Mouse (Mus musculus) kidney, adult 8-10 months (tissue): ENCODE measurements at regions not wholly inside any gene's neighbourhood (a gene's known extent, or its start where the extent isn't known, plus 50 kb on each side); places are given as distances from the start of the nearest gene placed in this dataset.

Source experiments
- DNase-seq, 2 experiments: peaks; one replicate each; pipeline ENCODE4 v3.0.0; 2022

DNA sequence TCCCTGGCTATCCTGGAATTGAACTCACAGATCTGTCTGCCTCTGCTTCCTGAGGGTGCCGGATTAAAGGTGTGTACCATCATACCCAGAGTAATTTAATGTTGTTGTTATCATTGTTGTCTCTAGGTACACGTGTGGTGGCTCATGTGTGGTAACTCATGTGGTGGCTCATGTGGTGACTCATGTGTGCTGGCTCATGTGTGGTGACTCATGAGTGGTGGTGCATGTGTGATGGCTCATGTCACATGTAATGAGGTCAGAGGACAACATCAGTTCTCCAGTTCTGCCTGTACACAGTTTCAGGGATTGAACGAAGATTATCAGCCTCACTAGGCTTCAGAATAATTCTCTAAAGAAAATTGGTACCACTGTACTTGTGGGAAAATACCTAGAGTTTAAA, 80.2 kb downstream of the Zfp36l2 start:
- DNase-seq: no peak

DNA sequence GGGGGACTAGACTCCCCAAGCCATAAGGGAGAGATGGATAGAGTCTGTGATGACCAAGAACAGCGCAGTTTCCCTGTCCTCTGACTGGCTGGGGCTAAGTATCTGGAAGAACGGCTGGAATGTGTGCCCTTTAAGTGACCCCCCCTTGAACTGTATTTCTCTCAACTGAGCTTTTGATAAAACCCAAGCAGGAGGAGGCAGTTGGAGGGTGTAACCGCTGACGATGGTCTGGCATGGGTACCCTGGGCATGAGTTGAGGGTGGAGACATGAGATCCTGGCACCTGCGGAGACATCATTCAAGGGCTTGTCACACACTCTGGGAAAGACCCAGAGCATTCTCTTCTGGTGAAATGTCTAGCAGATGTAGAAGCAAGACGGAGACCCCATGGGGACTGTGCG, 83.5 kb downstream of the Zfp36l2 start:
- DNase-seq: no peak

DNA sequence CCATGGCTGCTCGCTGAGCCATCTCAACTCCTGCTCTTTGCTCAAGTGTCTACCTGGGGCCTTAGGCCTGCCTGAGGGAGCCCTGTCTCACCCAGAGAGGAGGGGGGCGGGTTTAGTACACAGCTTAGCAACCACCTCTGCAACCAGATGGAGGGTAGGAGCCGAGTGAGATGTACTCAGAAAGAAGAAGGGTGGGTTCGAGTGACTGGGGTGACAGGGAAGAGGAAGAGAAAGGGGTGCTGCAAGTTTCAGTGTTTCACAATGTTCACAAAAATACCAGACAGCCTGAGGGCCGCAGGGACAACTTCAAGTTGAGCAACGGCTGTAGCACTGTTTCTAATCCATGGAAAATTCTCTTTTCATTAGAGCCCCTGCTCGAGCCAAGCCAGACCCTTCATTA, 84.4 kb downstream of the Zfp36l2 start:
- no peak for DNase-seq

DNA sequence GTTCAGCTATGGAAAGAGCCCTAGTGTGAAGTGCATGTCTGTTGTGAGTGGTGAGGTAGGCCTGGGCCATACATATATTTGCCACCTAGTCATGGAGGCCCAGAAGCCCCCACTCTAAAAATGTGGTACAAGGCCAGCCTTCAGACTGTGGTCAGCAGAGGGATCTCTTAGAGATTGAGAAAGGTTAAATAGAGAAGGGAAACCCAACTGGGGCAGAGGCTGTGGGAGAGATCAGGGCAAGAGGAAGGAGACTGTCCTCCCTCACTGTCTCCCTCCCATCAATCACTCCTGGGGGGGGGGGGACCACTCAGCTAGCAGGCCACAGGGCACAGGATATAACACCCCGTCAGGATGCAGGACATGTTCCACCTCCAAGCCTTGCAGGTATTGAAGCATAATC, 86.1 kb downstream of the Zfp36l2 start:
- no peak for DNase-seq

DNA sequence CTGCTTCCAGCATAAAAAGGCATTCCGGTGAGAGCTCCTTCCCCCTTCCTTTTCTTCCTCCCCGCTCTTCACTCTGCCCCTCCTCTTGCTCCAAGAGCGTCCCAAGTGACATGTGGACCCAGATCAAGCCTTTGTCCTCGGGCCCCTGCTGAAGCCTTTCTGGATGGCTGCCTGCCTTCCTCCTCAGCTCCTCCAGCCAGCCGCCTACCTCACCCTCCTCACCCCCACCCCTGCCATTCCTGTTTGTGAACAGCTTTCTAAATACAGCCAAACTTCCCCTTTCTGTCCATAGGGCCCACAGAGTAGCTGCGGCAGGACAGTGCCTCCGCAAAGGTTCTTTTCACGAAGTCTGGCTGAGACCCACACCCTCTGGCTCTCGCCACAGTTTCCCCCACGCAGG, 87.2 kb downstream of the Zfp36l2 start:
- DNase-seq: no peak

DNA sequence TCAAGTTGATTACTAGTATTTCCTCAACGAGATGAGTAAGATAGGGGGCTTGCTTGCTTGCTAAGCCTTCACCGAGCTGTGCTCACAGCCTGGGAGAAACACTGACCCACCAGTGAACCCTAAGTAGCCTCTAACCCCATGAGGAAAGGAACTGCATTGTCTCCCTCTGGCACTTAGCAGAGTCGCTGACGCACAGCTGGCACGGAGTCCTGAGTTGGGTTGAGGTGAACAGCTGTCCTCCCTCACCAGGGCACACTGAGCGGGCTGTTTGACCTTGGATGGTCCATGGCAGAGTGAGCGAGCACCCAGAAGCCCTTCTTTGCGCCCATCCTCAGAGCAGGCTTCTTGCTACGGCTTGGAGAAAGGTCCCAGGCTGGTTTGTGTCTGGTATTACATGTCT, 88.0 kb downstream of the Zfp36l2 start:
- DNase-seq: no peak

DNA sequence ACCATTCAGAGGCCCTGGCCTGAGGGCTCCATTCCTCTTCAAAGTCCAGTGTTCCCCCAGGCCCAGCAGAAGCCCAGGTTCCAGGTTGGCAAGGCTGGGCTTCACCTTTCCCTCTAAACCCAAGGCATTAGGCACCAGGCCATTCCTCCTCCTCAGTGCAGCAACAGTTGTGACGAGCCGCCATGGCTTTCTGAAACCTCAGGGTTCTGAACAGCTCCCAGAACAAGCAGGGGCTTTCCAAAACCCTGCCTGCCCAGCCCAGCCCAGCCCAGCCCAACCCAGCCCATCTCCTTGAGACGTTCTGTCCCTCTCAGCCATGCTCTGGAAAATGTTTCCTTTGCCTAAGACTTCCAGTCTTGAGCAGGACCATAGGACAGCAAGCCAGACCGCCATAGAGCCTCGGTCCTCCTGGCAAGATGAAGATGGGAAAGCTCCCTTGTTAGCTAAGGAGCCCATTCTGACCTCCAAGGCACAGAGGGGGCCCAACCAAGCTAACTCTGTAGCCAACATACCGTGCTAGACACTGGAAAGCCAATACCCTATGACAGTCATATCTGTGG, 89.8 kb downstream of the Zfp36l2 start:
- no peak for DNase-seq

DNA sequence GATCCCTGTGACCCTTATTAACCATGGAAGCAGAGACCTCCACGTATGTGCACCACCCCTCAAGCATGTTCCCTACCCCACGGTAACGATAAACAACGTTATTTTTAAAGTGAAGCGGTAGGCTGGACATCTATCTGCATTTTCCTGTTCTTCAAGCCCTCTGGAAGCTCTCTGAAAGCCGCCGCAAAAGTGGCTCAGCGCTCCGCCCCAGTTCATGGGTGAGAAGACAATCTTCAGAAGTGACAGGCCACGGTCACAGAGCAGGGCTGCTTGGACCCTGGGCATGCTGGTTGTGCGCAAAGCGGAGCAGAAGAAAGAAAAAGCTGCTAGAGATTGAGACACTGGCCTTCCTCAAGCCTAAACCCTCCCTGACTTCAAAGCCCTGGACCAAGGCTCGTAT, 90.5 kb downstream of the Zfp36l2 start:
- DNase-seq: no peak

DNA sequence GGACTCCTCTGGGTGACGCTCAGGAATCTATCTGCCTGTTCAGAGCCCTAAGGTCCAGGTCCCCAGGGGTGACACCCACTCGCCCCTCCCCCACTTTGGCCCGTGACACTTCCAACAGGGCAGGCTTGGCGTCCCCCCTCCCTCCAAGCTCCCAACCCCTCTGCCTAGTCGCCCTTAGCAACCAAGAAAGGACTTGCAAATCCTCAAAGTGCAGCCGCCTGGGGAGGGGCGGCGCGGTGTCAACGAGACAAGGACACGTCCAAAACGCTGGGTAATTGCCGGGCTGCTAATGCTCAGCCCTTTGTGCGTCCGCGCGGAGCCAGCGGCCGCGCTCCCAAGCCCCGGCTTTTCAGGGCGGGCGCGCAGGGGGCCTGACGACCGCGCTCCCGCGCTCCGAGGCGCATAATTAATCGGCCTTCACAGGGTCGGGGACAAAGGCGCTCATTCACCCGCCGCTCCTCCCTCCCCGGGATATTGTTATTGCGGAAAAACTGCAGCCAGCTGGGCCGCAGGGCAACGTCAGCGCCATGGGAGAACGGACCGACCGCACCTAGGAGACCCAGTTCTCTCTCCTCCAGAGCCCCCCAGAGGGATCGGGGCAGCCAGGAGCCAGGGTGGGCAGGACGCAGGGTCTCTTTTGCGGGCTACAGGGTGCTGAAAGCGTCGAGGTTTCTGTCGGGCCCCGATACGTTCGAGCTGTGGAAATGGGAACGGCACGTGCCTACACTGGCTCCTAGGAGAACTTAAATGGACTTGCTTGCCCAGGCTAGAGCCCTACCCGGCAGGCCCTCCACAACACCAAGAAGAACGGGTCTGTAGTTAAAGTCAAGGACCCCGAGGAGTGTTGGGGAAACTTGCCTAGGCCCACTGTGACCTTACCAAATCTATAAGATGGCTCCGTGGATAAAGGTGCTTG, 91.1 kb downstream of the Zfp36l2 start:
- no peak for DNase-seq

DNA sequence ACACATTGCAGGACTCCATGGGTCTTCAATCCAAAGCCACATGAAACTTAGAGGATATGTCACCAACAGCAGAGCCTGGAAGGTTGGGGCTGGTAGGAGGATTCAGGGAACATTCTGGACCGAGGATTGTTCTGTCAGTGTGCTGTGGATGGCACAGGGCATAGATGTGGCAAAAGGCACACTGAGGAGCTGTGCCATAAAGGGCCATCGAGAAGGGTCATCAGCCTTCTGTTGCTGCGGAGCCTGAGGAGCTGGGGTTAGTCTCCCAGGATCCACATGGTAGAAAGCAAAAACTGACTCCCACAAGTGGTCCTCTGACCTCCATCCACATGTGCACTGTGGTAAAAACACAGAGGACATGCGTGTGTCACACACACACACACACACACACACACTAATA, 91.9 kb downstream of the Zfp36l2 start:
- no peak for DNase-seq

DNA sequence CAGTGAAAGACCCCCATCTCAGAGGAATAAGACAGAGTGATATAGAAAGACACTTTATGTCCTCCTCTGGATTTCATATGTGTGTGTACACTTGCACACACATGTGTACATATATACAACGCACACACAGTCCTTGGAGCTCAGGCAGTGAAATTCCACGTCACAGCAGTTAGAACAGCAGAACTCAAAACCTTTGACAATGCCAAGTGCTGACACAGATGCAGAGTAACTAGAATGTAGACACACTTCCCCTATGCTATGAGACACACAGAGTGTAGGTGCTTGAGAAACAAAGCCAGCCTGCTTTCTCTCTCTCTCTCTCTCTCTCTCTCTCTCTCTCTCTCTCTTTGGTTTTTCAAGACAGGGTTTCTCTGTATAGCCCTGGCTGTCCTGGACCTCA, 92.7 kb downstream of the Zfp36l2 start:
- DNase-seq: no peak

DNA sequence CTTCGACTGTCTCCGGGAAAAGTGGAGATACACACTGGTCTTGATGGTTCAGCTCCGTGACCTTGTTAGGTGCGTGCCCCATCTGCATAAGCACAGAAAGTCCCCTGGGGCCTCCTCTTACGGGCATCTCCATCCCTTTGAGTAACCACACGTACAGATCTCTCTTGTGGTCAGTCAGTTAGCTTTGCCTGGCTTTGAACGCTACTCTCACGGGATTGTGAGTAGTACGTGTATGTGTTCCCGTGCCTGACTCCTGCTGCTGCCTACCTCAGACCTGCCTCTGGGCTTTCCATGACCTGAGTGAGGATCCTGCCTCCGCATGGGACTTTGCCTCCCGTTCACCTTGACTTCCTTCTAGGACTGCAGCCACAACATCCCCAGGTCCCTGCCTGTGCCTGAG, 101.4 kb downstream of the Zfp36l2 start:
- DNase-seq: no peak

DNA sequence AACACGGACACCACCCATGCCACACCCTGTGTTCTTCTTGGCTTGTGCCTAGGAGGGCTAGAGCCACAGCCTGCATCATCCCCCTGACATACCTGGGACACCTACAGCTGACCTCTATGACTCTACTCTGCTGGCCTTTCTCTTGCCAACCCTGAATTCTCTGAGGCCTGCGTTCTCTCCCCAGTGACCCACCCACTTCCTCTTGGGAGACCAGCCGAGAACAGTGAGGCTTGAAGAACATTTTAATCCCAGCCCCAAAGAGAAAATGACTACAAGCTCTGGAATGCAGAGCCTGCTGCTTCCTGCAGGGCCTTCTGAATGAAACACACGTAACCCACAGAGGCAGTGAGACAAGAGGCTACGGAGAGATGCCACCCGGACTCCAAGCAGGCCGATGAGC, 102.0 kb downstream of the Zfp36l2 start:
- DNase-seq: peak; percentile 55 to 66

DNA sequence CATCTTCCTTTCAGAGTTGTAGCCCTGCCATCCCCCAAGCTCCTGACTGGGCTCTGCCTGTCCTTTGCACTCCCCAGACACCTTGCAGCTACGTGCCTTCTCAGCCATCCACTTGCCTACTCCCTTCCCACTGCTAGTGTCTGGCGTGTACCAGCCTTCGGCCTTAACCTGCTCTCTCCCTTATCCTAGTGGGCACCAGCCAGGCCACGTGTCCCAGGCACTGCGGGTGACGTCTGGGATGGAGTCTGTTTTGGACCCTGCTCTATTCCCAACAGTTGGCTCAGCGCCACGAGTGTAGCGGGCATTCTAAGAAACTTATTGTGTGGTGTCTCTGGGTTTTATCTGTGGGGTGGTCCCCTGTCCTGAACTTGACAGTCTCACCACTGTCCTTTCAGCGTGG, 102.5 kb downstream of the Zfp36l2 start:
- DNase-seq: no peak

DNA sequence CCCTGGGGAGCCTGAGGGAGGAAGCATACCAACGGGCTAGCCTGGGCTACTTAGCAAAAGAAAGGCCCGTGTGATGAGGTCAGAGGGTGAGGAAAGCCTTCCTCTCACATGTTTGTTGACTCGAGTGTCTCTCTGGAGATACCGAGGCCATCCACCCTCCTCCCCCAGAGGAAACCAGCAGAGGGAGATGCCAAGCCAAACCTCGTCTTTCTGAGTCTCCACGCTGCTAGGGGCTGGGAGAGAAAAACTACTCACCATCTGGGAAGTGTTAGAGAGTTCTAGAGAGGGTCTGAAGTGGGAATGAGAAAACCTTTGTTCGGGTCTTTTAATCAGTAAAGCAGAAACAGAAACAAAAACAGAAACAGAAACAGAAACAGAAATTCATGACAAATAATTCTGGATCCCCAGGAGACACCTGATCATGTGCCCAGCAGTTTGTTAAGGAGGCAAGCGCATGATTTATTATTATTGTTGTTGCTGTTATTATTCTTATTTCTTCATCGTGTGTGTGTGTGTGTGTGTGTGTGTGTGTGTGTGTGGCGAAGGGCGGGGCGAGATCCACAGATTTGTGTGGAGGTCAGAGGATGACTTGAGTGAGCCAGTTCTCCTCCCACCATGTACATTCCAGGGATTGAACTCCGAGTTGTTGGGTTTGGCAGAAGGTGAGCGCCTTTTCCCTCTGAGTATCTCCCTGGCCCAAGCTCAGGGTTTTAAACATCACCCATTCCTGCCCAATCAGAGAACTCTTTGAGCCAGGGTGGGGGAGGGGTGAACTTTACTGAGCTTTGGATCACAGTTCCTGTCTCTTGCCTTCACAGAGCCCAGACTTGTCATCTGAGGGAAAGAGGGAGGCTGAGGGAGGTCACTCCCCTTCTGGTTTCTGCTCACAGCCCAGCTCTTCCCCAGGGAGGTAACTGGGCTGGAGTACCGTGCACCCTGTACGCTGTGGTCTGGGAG, 104.2 kb downstream of the Zfp36l2 start:
- DNase-seq: peak; percentile 32 to 37

DNA sequence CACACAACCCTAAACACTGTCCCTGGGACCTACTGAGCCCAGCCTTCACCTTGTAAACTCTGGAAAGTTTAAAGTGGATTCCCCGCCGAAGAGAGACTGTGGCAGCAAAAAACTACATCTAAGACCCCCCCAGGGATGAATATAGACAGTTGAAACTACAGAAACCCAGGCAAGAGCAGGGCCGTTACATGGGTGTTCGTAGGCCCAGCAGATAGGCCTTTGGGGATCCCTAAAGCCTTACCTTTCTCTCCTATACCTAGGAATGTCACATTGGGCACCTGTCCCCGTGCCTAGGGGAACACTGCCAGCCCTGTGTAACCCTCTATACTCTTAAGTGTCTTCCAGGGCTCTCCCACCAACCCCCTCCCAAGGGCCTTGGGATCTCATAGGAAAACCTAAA, 105.2 kb downstream of the Zfp36l2 start:
- DNase-seq: no peak

DNA sequence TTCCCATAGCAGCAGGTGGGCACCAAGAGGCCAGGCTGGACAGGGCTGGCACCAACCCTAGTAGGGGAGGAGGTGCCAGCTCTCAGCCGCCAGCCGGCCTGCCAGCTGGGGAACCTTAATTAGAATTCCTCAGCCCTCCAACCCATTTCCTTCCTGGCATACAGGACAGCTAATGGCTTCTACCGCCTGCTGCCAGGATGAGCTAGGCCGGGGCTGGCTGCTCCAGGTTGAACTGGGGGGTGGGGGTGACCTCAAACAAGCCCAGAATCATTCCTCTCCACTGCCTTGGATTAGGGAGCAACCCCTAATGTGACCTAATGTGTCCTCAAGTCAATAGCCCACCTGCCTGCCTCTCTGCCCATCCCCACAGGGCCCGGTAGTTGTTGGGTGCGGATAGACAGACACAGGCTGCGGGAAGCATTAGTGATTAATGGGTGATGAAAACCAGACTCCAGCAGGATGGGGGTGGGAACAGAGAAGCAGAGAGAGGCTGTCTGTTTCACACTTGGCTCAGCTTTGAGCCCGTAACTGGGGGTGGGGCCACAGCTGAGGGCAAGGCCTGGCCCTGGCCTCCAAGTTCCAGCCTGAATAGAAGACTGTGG, 105.9 kb downstream of the Zfp36l2 start:
- DNase-seq: peak; percentile 47 to 57

DNA sequence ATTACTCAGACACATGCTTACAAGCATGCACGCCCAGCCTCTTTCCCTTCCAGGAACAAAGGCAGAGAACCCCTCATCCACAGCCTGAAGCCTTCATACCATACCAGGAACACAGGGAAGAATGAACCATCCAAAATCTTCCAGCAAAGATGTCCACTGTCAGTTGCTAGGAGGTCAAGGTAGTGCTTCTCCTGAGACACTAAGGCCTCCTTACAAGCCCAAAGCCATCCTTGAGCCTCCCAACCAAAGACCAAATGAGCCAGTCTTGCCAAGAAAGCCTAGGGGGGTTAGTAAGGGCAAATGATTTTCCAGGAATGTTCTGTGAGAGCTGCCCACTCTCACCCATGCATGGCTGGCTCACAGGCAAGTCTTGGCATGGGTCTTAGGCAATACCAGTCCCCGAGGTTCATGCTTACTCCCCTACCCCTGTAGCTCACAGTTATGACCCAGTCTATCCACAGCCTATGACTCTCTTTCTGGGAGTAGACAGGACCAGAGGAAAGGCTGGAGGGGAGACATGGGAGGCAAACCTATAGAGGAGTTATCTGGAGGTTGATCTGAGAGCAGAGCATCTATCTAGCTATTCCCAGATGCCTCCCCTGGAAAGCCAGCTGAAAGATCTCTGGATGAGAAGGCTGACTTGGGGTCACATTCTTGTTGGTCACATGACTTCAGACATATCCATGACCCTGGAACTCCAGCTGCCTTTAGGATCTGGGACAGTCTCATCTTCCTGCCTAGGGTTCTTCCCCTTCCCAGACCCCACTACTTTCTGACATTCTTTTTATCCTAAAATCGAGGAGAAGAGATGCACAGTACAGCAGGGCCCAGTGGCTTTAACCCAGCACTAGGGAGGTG, 112.4 kb downstream of the Zfp36l2 start:
- DNase-seq: peak in 1 of 2 experiments; percentile 27

DNA sequence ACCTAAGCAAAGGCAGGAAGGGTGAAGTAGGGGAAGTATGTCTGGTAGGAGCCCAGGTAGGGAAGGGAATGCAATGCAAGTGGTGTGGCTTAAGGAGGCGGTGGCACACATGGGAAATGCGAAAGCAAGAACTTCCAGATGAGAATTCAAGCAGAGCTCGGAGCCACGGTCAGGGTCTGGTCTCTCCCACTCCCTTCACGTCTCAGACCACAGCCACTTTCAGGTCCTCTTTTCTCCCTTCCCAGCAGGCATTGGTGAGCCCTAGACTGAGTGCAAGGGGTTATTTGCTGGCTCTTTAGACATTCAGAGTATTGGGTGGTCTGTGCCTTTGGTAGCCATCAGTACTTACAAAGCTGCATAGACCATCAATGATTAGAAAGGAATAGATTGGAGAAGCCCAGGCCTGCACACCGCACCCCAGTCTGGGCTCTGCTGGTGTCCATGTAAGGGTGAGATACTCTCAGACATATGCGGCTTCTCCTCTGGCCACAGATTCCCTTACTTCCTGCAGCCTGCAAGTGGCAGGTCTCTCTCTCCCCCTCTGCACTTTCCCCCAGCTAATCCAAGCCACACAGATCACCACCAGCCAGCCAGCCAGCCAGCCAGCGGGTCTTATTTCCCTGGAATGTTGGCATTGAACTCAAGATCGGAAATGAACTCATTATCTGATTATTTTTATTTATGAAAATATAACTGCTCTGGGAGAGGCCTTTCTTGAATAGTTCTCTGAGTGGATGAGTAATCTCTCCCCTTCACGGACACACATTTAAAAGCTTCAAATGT, 113.6 kb downstream of the Zfp36l2 start:
- peak; percentile 18 to 45 for DNase-seq

DNA sequence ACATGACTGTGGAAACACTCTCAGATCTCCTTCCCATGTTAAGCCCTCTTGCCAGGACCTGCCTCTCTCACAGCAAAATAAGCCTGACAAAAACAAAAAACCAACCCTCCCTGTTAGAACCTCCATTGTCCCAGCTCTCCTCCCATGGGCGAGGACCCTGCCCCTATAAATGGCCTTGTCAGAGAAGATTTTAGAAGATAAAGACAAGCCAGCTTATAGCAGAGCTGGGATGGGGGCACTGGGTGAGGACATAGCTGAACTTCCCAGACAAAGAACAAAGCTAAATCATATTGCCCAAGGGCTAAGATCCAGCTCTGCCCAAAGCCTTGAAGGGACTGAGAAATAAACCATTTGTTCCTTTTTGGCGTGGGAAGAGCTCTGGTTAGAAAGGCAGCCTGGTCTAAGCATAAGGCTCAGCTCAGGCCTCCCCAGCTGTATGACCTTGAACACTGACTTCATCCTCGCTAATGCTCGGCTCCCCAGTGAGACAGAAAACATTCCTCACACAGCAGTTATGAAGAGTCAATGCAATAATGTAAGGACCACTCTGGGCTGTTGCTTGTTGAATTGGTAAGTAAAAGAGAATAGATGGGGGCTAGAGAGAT, 115.2 kb downstream of the Zfp36l2 start:
- no peak for DNase-seq

DNA sequence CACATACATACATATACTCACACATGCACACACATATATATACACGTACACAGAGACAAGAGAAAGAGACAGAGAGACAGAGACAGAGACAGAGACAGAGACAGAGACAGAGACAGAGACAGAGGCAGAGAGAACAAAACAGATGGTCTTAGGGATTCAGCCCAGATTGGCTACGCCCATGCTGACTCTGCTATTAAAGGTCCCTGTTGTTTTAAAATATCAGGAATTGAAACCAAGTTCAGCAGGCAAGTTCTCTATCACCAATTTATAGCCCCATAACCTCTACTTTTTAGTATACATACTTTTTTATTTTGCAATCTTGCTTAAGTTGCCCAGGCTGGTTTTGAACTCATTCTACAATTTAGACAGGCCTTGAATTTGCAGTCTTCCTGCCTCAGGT, 115.9 kb downstream of the Zfp36l2 start:
- no peak for DNase-seq
